Mouse (Mus musculus) heart, embryonic 16.5 days (tissue): ENCODE measurements around the gene Ifitm1. TPM values are rescaled to one million over a fixed set of nuclear protein-coding genes. Genes with fewer than 3 reads are reported as not detected.

Source experiments
- ATAC-seq: fragments of 200-750 bp; cut with Nextera tagmentation; replicated peaks from 2 replicates; pipeline ENCODE4 v1.8.0; 2017; ENCODE audit warnings: moderate number of reproducible peaks; ENCODE audit not compliant: insufficient read depth, low FRiP score; ENCODE audit errors: extremely low read depth
- H3K27ac ChIP-seq: fragments of 300-500 bp; sonication (generic); 2 replicates; pipeline ENCODE4 v1.5.1; 2014; ENCODE audit warnings: mild to moderate bottlenecking, low read length, control low read depth, moderate library complexity
- H3K27me3 ChIP-seq: fragments of 300-500 bp; sonication (generic); 2 replicates; pipeline ENCODE4 v1.6.1; 2014; ENCODE audit warnings: low read length, mixed read lengths; ENCODE audit not compliant: control insufficient read depth, insufficient read depth
- H3K36me3 ChIP-seq: fragments of 300-500 bp; sonication (generic); 2 replicates; pipeline ENCODE4 v1.6.1; 2014; ENCODE audit not compliant: control insufficient read depth, insufficient read depth
- H3K4me1 ChIP-seq: fragments of 300-500 bp; sonication (generic); 2 replicates; pipeline ENCODE4 v1.6.1; 2014; ENCODE audit warnings: low read length, mixed read lengths; ENCODE audit not compliant: control insufficient read depth, insufficient read depth
- H3K4me2 ChIP-seq: fragments of 300-500 bp; sonication (generic); 2 replicates; pipeline ENCODE4 v1.6.1; 2014; ENCODE audit warnings: low read depth, mild to moderate bottlenecking, control low read depth, low read length
- H3K4me3 ChIP-seq: fragments of 300-500 bp; sonication (generic); 2 replicates; pipeline ENCODE4 v1.5.1; 2014; ENCODE audit warnings: mild to moderate bottlenecking, control low read depth, low read length
- H3K9ac ChIP-seq: fragments of 300-500 bp; sonication (generic); 2 replicates; pipeline ENCODE4 v1.6.1; 2014; ENCODE audit warnings: low read length, control low read depth
- H3K9me3 ChIP-seq: fragments of 300-500 bp; sonication (generic); replicated peaks from 2 replicates; pipeline ENCODE4 v1.6.1; 2016; ENCODE audit warnings: low read length; ENCODE audit not compliant: control insufficient read depth
- WGBS: fragments of 180-500 bp; shearing (Covaris S2); extraction: QIAGEN DNeasy Blood & Tissue Kit; methylation state at CpG from one replicate; pipeline ENCODE4 v1.1.7; 2014; 5-methylcytosine and 5-hydroxymethylcytosine counted together
- polyA plus RNA-seq: library from polyadenylated mRNA; unstranded; fragments of >200 nt; fragmentation: Nextera tagmentation; extraction: Ambion mirVana; gene quantifications from 2 replicates; pipeline ENCODE4 v1.2.1, GENCODE M21; 2015

Gene Ifitm1
- polyA plus RNA-seq: 24.0 and 34.8 TPM in 2 replicates

DNA sequence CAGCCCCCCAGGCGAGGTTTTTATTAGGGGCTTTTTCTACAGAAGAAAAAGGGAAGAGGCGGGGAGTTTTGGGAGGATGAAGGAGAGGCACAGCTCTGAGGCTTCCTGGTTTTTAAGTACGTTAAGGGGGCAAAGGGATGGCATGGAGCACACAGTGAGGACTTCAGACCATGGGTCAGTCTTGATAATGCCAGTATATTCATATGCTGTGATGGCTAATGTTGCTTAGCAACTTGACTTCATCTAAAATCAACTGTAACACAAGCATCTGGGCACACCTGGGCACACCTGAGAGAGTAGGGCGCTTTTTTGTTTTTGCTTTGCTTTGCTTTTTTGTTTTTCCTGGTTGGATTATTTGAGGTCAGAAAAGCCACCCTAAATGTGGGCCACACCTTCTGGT lies at the start of gene Ifitm1:
Gene Ifitm1 (plus strand): TSS at position 301 of the 400 bp plus-strand sequence.
- H3K27ac ChIP-seq: no peak within 1 kb of the TSS
- no peak within 1 kb of the TSS for H3K4me3 ChIP-seq
- H3K4me1 ChIP-seq: no peaks in the 10 kb centered on the region
- no peaks in the 10 kb centered on the region for H3K9me3 ChIP-seq
- H3K9ac ChIP-seq: no peak within 1 kb of the TSS
- no peak within 1 kb of the TSS for H3K4me2 ChIP-seq
- no peaks in the 10 kb centered on the region for H3K36me3 ChIP-seq
- 79% methylated on average over 4 of the region's 4 CpGs for WGBS
- H3K27me3 ChIP-seq: peaks cover 6% of the 10 kb centered on the region
- no peak for ATAC-seq

GRCm38 (mm10) chr7:140919911-140920310 lies 47.1 kb upstream of the Ifitm1 start:
- Histone ChIP-seq H3K9ac (no peak overlapping the region), H3K4me3 (no peak overlapping the region), H3K9me3 (no peaks in the 10 kb centered on the region), H3K4me2 (no peak overlapping the region), H3K4me1 (peaks cover 9% of the 10 kb centered on the region), H3K27me3 (peaks cover 59% of the 10 kb centered on the region), H3K36me3 (no peaks in the 10 kb centered on the region), H3K27ac (no peak overlapping the region)
- 35% methylated on average over 4 of the region's 4 CpGs for WGBS
- no peak for ATAC-seq

GRCm38 (mm10) chr7:140920418-140921029 lies 46.5 kb upstream of the Ifitm1 start, which contains the start of gene Nlrp6:
Gene Nlrp6, plus strand, starts transcription at chr7:140920902.
- H3K9ac ChIP-seq: no peak within 1 kb of the TSS
- no peak within 1 kb of the TSS for H3K27ac ChIP-seq
- no peak within 1 kb of the TSS for H3K4me3 ChIP-seq
- no peak for ATAC-seq
- H3K9me3 ChIP-seq: no peaks in the 10 kb centered on the region
- H3K4me1 ChIP-seq: peaks cover 9% of the 10 kb centered on the region
- H3K4me2 ChIP-seq: no peak within 1 kb of the TSS
- WGBS: 66% methylated on average over 8 of the region's 8 CpGs
- peaks cover 63% of the 10 kb centered on the region for H3K27me3 ChIP-seq
- no peaks in the 10 kb centered on the region for H3K36me3 ChIP-seq

DNA sequence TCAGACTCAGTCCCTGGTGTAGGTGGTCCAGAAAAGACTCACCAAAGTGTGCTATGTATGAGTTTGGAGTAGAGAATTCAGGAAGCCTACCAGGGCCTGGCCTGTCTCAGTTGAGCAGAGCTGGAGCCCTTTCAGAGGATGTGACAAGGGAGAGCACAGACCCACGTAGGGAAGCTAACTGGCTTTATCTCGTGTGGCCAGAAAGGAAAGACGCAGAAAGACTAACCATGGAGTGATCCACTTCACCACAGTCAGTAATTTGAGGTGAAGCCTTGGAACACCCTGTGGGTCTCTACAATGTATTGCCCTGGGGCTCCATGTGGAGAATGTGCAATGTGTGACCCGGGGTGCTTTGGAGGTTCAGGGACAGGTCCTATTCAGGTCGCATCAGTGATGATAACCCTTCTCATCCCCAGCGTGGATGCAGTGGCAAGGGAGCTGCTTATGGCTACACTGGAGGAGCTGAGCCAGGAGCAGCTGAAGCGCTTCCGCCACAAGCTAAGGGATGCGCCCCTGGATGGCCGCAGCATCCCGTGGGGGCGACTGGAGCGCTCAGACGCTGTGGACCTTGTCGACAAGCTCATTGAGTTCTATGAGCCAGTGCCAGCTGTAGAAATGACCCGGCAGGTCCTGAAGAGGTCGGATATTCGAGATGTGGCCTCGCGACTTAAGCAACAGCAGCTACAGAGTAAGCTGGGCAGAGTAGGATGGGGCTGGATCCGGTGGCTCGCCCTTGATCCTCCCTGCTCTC lies 45.6 kb upstream of the Ifitm1 start:
- Histone ChIP-seq H3K4me3 (no peak overlapping the region), H3K9me3 (no peaks in the 10 kb centered on the region), H3K4me1 (peaks cover 9% of the 10 kb centered on the region), H3K9ac (no peak overlapping the region), H3K36me3 (no peaks in the 10 kb centered on the region), H3K27me3 (peaks cover 63% of the 10 kb centered on the region), H3K4me2 (peak overlapping the region; percentile 67; the same call in 1 of the 2 replicates), H3K27ac (no peak overlapping the region)
- 23% methylated on average over 22 of the region's 22 CpGs for WGBS
- ATAC-seq: no peak

GRCm38 (mm10) chr7:140922398-140923069 lies 44.5 kb upstream of the Ifitm1 start:
- Histone ChIP-seq H3K4me2 (peak overlapping the region; percentile 67), H3K36me3 (no peaks in the 10 kb centered on the region), H3K9me3 (no peaks in the 10 kb centered on the region), H3K4me1 (peaks cover 9% of the 10 kb centered on the region), H3K4me3 (peak overlapping the region; percentile 52), H3K27ac (no peak overlapping the region), H3K27me3 (peaks cover 63% of the 10 kb centered on the region), H3K9ac (peak overlapping the region; percentile 41)
- ATAC-seq: no peak
- WGBS: 2% methylated on average over 49 of the region's 49 CpGs

DNA sequence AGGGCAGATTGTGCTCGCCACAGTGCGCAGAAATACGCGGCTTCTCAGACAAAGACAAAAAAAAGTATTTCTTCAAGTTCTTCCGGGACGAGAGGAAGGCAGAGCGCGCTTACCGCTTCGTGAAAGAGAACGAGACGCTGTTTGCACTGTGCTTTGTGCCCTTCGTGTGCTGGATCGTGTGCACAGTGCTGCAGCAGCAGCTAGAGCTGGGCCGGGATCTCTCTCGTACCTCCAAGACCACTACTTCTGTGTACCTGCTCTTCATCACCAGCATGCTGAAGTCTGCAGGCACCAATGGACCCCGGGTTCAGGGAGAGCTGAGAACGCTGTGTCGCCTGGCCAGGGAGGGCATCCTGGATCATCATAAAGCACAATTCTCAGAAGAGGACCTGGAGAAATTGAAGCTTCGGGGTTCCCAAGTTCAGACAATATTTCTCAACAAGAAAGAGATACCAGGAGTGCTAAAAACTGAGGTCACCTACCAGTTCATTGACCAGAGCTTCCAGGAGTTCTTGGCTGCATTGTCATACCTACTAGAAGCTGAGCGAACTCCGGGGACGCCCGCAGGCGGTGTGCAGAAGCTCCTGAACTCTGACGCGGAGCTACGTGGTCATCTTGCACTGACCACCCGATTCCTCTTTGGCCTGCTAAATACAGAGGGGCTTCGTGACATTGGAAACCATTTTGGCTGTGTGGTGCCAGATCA lies 43.8 kb upstream of the Ifitm1 start:
- no peak overlapping the region; the same call in 1 of the 2 replicates for H3K9ac ChIP-seq
- H3K27ac ChIP-seq: no peak overlapping the region
- H3K4me3 ChIP-seq: peak overlapping the region; percentile 52
- no peak for ATAC-seq
- H3K9me3 ChIP-seq: no peaks in the 10 kb centered on the region
- 23% methylated on average over 30 of the region's 30 CpGs for WGBS
- H3K4me2 ChIP-seq: peak overlapping the region; percentile 67
- no peaks in the 10 kb centered on the region for H3K36me3 ChIP-seq
- peaks cover 9% of the 10 kb centered on the region for H3K4me1 ChIP-seq
- peaks cover 61% of the 10 kb centered on the region for H3K27me3 ChIP-seq

DNA sequence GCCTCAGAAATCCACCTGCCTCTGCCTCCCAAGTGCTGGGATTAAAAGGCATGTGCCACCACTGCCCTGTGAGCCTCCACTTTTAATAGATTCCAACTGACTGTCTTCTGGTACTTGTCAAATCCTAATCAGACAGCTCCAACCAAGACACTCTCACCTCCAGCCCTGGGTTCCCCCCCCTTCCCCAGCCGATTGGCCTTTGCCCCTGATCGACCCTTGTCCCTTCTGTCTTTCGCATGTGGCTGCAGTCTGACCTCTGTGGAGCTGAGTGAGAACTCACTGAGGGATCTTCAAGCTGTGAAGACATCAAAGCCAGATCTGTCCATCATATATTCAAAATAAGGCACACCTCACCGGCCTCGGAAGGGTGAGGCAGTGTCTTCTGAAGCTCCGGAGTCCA lies 39.8 kb upstream of the Ifitm1 start:
- Histone ChIP-seq H3K36me3 (no peaks in the 10 kb centered on the region), H3K27me3 (peaks cover 31% of the 10 kb centered on the region), H3K4me2 (no peak overlapping the region), H3K27ac (no peak overlapping the region), H3K9ac (no peak overlapping the region), H3K9me3 (no peaks in the 10 kb centered on the region), H3K4me3 (no peak overlapping the region), H3K4me1 (peaks cover 9% of the 10 kb centered on the region)
- WGBS: 79% methylated on average over 6 of the region's 6 CpGs
- no peak for ATAC-seq

DNA sequence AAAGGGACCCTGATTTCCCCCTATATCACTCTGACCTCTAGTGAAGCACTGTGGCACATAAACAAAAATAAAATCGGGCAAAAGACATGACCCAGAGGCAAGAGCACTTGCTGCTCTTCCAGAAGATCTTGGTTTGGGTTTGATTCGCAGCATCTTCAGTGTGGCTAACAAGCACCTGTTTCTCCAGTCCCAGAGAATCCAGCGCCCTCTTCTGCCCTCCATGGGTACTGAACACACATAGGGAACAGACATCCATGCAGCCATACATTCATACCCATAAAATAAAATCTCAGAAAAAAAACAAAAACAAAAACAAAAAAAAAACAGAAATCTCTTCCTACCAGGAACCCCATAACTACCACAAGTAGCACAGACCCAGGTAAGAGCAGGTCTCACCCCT lies 28.6 kb upstream of the Ifitm1 start:
- Histone ChIP-seq H3K4me3 (no peak overlapping the region), H3K4me1 (peaks cover 8% of the 10 kb centered on the region), H3K27ac (no peak overlapping the region), H3K9me3 (no peaks in the 10 kb centered on the region), H3K27me3 (peaks cover 2% of the 10 kb centered on the region; the same call in 1 of the 2 replicates), H3K36me3 (no peaks in the 10 kb centered on the region), H3K4me2 (no peak overlapping the region), H3K9ac (no peak overlapping the region)
- WGBS: 46% methylated on average over 3 of the region's 3 CpGs
- ATAC-seq: no peak
